Mouse (Mus musculus): ENCODE measurements around the gene Leng1. TPM values are rescaled to one million over a fixed set of nuclear protein-coding genes. Genes with fewer than 3 reads are reported as not detected.

Leng1 gene
- 3.3 TPM for polyA plus RNA-seq (2014; fragmentation: Illumina TruSeq; extraction: RNeasy Lipid Tissue Mini Kit (QIAGEN cat#74804); ENCODE audit: low read depth, low replicate concordance)

DNA sequence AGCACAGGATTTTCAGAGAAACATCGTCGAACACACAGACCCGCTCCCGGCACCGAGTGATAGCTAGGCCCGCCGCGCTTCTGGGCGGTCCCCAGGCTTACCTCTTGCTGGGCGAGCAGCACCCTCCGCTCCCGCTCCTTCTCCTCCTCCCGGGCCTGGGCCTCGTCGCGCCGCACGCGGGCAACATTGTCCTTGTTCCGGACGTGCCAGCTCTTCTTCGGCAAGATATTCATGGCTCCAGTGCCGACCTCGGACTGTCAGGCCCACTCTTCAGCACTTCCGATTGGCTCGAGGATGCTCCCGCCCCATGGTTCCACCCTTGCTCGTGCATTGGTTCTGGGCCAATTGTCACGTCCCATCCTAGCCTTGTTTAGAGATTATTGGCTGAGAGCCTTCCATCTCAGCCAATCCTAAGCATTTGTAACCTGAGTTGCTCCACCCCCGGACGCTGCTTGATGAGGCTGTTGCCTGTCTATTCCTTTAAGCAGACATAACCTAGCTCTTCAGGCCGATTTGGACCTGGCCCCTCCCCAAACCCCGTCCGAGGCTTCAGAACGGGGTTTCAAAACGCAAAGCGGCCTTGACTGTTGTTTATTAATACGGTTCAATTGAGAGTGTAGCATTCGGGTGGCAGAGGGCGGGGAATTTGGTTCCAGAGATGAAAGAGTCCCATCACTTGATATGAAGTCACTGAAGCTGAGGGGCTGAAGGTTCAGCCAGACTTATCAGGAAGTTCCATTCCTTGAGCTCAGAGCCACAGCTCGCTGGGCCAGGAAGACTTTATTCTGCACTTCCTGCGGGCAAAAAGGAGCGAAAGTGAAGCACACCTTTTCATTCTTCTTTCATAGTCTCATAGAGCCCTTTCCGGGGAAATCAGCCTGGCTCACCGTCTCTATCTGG lies at the start of gene Leng1:
TSS of gene Leng1 (minus strand) at position 626 of the 900 bp plus-strand sequence.

DNA sequence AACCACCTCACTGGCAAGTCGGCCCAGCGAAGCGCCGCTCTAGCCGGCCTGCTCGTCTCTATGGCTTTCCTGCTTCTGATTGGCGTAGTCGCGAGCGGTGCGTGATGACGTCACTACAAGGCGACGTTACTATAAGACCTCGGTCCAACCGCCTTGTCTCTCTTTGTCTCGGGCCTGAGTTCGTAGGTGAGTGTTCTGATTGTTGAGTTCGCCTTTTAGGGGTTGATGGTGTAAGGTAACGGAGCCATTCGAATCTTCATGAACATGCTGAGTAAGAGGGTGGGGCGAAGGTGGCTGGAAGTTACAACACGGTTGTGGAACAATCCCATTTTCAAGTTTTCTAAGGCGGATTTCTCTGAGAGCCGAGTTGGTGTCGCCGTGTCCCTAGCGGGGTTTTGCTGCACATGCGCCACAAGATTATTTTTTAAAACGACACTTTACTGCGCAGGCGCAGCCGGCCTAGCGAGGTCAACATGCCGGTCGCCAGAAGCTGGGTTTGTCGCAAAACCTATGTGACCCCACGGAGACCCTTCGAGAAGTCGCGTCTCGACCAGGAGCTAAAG lies 38.3 kb upstream of the Leng1 start, which contains the start of gene Rps9:
TSS of gene Rps9 (plus strand) at position 115 of the 563 bp plus-strand sequence.

DNA sequence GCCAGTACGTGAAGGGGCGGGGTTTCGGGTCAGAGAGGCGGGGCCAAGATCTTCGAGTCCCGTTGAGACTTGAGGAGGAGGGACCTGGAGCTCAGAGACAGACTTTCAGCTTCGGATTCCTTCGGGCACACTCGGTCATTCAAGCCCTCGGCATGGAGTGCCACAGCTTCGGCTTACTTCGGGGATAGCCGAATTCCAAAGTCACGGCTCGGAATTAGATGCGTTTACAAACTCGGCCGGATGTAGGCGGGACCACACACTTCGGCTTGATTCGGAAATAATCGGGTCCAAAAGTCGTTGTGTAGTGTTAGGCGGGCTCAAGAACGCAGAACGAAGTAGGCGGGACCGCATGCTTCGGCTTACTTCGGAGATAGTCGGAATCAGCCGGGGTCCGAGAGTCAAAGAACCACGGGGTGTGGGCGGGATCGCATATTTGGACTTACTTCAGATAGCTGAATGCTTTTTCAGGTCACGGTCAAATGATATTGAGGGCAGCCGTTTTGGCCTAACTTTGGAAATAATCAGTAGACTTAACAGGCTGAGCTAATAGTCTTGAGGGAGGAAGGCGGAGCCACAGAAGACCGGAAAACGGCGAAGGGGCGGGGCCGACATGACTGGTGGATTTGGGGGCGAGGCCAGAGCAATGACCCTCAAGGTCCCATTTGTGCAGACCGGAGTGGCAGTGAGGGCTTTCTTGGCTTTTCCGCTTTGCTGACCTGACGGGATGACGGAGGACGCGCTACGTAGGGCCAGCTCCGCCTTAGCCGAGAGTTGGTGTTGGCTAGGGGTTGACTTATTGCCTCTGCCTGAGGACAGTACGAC lies 27.6 kb upstream of the Leng1 start, which contains the start of gene Mboat7:
TSS of gene Mboat7 (minus strand) at position 537 of the 822 bp plus-strand sequence.

DNA sequence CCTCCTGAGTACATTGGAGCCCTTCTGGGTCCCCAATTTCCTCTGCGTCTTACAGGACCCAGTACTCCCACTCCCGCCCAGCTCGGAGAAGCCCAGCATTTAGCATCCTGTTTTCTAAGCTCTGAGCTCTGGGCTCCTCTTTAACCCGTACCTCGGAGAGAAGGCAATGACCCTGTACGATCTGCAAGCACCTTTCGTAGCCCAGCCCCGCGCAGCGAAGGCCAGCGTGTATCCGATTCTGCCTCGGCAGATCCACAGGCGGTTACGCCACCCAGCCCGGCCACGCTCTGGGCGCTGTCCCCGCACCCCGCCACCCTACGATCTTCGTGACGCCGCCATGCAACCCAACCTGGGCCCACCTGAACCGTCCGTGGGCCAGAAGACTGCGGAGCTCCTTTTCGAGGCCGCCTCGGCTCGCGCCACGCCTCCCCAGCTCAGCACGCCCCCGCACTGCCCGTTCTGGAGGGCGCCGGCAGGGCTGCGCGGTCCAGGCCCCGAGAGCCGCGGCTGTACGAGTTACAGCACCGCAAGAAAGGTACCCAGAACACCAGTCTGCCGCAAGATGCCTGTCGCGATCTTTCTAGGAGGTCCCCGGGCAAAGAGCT lies 26.8 kb upstream of the Leng1 start, which contains the start of gene Tsen34:
TSS of gene Tsen34 (plus strand) at position 482 of the 605 bp plus-strand sequence.

DNA sequence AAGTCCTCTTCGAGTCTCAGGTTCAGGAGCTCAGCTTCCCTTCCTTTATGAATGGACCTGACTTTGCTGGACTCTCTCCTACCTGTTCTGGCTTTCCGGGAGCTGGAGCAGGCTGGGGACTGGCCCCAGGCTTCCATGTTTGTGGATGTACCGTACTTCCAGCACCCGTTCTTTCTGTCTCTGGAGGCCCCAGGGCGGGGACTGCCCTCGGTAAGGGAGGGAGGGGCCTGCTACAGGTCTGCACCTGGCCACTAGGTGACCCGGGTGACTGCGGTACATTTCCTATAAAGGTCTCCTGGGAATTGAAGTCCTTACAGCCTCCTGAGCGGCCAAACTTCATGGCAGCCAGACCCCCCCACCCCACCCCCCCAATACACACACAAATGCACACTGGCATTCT lies 11.7 kb upstream of the Leng1 start, which contains the start of gene Tmc4:
TSS of gene Tmc4 (minus strand) at position 212 of the 400 bp plus-strand sequence.

DNA sequence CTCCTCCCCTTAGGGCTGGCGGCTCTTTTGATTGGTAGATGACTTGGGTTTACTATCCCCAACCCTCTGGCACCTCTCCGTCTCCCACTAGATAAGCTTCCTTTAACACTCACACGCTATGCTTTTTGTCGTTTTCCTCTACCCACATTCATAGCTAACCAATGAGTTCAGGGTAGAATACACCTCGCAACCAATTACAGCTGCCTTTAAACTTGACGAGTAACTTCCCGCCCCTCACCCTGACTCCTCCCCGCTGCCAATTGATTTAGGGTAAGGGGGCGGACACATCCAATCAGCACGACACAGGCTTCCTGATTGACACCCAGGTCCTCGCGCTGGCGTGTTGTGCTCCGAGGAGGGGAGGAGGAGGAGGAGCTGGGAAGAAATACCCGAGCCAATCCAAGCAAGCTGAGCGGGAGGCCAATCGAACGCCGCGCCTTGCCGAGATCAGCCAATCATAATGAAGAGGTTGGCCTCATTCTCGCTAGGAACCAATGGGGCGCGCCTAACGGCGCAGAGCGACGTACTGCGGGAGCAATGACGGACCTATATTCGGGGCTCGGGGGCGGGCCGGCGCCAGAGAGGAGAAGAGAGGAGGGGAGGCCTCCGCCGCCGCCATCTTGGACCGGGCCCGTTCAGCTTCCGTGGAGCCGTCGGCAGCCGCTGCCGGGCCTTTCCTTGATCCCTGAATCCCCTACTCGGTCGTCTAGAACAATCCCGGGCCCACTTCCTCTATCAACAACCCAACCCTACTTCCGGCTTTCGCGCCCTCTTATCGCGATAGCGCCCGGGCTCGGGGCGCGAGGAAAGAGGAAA lies 20.8 kb downstream of the Leng1 start, which contains the start of gene Cnot3:
TSS of gene Cnot3 (plus strand) at position 597 of the 816 bp plus-strand sequence.

DNA sequence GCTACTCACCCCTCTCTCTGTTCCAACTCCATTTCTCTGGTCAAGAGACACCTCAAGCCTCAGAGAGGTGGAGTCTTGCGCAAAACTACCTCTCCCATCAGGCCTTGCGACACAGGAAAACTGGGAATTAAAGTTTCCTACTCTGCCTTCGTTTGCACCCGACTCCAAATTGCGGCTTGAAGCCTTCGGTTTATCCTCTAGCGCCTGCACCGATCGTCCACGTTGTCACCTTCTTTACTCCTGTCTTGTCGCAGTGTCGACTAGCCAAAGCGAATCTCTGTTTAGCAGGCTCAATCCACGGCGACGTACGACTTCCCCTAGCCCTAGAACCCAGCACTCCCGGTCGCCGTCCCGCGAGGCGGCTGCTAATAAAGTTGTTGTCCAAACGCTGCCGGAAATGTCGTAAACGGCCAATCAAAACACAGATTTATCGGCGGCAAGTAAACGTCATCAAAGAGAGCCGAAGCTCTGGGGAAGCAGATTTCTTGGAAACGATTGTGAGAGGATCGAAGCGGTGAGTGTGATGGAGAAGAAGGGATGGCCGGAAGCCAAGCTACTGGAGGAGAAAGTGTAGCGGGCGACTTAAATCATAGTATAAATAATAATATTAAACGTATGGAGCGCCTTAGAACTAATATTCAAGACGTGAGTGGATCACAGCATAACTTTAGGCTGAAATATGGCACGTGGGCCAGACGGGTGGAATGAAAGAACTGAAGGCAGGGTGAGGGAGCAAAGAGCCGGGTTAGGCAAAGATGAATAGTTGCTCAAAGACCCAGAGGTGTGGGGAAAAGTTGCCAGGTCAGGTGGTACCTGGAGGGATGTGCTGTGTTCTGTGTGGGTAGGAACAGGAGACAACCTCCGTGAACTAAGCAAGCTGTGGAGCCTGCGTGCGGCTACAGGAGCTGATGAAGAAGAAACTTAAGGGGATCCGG lies 35.8 kb downstream of the Leng1 start, which contains the start of the genes Tfpt and Prpf31:
TSS of gene Tfpt (minus strand) at position 387 of the 935 bp plus-strand sequence.
TSS of gene Prpf31 (plus strand) at position 443 of the 935 bp plus-strand sequence.

DNA sequence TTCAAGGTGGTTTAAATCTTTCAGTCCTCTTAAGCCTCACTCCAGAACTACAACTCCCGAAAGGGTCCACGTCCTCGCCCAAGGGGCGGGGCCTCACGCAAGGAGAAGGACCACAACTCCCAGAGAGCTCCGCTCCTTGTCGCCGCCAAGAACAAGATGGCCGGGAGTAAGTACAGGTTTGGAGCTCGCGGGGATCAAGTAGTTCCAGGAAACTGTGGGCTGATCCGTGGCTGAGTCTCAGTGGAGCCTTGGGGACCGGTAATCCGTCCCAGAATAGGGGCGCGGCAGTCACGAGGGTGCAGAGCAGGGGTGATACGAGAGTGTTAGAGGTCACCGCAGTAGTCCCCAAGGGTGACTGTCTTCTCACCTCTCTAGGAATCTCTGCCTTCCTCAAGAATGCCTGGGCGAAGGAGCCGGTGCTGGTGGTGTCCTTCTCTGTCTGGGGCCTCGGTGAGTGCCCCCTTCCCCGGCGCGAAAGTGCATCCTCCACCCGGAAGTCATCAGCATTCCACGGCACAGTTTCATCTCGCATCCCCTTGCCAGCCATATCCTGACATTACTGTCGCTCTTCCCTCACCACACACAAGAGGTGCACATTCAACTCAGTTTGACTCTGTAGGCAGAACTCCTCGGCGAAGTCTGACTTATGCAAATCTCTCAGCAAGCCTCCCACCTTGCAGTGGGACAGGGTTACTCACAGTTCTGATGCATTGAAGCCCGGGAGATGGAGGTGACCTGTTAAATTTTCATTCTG lies 48.2 kb downstream of the Leng1 start, which contains the start of gene Ndufa3:
TSS of gene Ndufa3 (plus strand) at position 132 of the 754 bp plus-strand sequence.

DNA sequence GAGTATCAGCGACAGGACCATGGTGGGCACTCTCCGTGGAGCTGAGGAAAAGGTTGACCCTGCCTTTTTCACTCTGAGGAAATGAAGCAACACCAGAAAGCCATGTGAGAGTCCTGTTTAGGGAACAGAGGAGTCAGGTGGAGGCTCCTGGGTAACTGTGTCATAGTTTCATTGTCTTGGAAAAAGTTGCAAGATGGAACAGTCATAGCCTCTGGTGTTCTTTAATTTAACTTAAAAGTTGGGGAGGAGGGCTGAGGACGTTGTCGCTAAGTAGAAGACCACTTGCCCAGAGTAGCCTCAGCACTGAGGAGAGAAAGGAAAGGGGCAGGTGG lies 49.6 kb downstream of the Leng1 start, which contains the start of gene Oscar:
TSS of gene Oscar (minus strand) at position 101 of the 332 bp plus-strand sequence.

Other genes with a start within 250 kb of the Leng1 start
- not detected for gene Cacng6, start 241.6 kb downstream of the Leng1 start, polyA plus RNA-seq (2014; fragmentation: Illumina TruSeq; extraction: RNeasy Lipid Tissue Mini Kit (QIAGEN cat#74804); ENCODE audit: low read depth, low replicate concordance)
- gene Tarm1, start 163.2 kb downstream of the Leng1 start, polyA plus RNA-seq (2014; fragmentation: Illumina TruSeq; extraction: RNeasy Lipid Tissue Mini Kit (QIAGEN cat#74804); ENCODE audit: low read depth, low replicate concordance) = not detected
- gene Oscar, start 49.7 kb downstream of the Leng1 start, polyA plus RNA-seq (2014; fragmentation: Illumina TruSeq; extraction: RNeasy Lipid Tissue Mini Kit (QIAGEN cat#74804); ENCODE audit: low read depth, low replicate concordance) = not detected
- 51.2 TPM for gene Ndufa3, start 48.5 kb downstream of the Leng1 start, polyA plus RNA-seq (2014; fragmentation: Illumina TruSeq; extraction: RNeasy Lipid Tissue Mini Kit (QIAGEN cat#74804); ENCODE audit: low read depth, low replicate concordance)
- 3.0 TPM for gene Tfpt, start 35.9 kb downstream of the Leng1 start, polyA plus RNA-seq (2014; fragmentation: Illumina TruSeq; extraction: RNeasy Lipid Tissue Mini Kit (QIAGEN cat#74804); ENCODE audit: low read depth, low replicate concordance)
- 8.2 TPM for gene Prpf31, start 35.9 kb downstream of the Leng1 start, polyA plus RNA-seq (2014; fragmentation: Illumina TruSeq; extraction: RNeasy Lipid Tissue Mini Kit (QIAGEN cat#74804); ENCODE audit: low read depth, low replicate concordance)
- gene Cnot3, start 20.6 kb downstream of the Leng1 start, polyA plus RNA-seq (2014; fragmentation: Illumina TruSeq; extraction: RNeasy Lipid Tissue Mini Kit (QIAGEN cat#74804); ENCODE audit: low read depth, low replicate concordance) = 6.8 TPM
- 5.2 TPM for gene Tmc4, start 11.7 kb upstream of the Leng1 start, polyA plus RNA-seq (2014; fragmentation: Illumina TruSeq; extraction: RNeasy Lipid Tissue Mini Kit (QIAGEN cat#74804); ENCODE audit: low read depth, low replicate concordance)
- 4.4 TPM for gene Tsen34, start 27.0 kb upstream of the Leng1 start, polyA plus RNA-seq (2014; fragmentation: Illumina TruSeq; extraction: RNeasy Lipid Tissue Mini Kit (QIAGEN cat#74804); ENCODE audit: low read depth, low replicate concordance)
- gene Mboat7, start 27.7 kb upstream of the Leng1 start, polyA plus RNA-seq (2014; fragmentation: Illumina TruSeq; extraction: RNeasy Lipid Tissue Mini Kit (QIAGEN cat#74804); ENCODE audit: low read depth, low replicate concordance) = 23.3 TPM
- 13.2 TPM for gene Rps9, start 38.2 kb upstream of the Leng1 start, polyA plus RNA-seq (2014; fragmentation: Illumina TruSeq; extraction: RNeasy Lipid Tissue Mini Kit (QIAGEN cat#74804); ENCODE audit: low read depth, low replicate concordance)
- gene Pirb, start 54.6 kb upstream of the Leng1 start, polyA plus RNA-seq (2014; fragmentation: Illumina TruSeq; extraction: RNeasy Lipid Tissue Mini Kit (QIAGEN cat#74804); ENCODE audit: low read depth, low replicate concordance) = 2.0 TPM
- not detected for gene Gm15448, start 159.8 kb upstream of the Leng1 start, polyA plus RNA-seq (2014; fragmentation: Illumina TruSeq; extraction: RNeasy Lipid Tissue Mini Kit (QIAGEN cat#74804); ENCODE audit: low read depth, low replicate concordance)
- gene Pira2, start 179.2 kb upstream of the Leng1 start, polyA plus RNA-seq (2014; fragmentation: Illumina TruSeq; extraction: RNeasy Lipid Tissue Mini Kit (QIAGEN cat#74804); ENCODE audit: low read depth, low replicate concordance) = 1.9 TPM
- not detected for gene Gm14548, start 232.3 kb upstream of the Leng1 start, polyA plus RNA-seq (2014; fragmentation: Illumina TruSeq; extraction: RNeasy Lipid Tissue Mini Kit (QIAGEN cat#74804); ENCODE audit: low read depth, low replicate concordance)
- 0.21 TPM for gene Lilra6, start 249.7 kb upstream of the Leng1 start, polyA plus RNA-seq (2014; fragmentation: Illumina TruSeq; extraction: RNeasy Lipid Tissue Mini Kit (QIAGEN cat#74804); ENCODE audit: low read depth, low replicate concordance)